Mouse (Mus musculus) liver, adult (tissue): ENCODE data around the gene Mon1b.
A peak's percentile ranks its signal among the peaks of the same experiment; 100 is the strongest.

Experiments
- GATA4 ChIP-seq: IDR thresholded peaks from 2 replicates; pipeline ENCODE4 v1.6.1; 2014; ENCODE audit warnings: mild to moderate bottlenecking, low read length; ENCODE audit not compliant: insufficient replicate concordance

Mon1b gene

DNA sequence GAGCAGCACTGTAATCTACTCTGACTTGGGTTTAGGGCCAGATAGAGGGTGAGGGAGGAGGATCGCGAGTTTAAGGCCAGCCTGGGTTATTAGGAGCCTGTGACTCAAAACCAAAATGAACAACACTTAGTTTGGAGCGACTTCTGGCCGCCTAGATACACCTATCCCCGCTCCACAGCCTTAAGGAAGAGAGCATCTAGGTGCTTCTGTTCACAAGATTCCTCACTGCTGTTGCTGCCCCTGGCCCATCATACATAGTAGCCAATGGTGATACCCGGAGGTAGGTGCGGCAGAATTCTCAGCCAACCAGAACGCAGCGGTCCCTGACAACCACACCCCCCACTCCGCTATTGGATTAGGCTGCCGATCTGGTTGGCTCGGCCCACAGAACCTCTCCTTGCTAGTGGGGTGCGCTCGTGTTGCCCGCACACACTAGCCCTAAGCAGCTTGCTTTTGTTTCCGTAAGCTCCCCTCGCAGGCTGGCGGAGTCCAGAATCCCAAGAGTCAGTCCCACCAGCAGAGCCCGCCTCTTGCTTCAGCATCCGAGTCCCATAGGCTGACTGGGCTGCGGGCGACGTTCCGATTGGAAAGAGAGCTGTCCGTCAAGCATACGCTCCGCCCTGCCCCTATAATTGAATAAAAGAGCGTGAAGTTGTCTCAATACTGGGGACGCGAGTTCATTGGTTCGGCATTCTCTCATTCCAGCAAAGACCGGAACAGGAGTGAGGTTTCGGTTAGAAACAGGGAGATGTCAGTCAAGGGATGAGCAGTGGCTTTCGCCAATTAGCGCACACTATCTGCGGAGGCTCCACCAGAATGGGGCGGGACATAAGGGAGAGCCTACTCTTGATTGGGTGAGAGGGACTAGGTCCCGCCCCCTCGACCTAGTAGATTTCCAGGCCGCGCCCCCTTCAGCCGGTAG lies at the start of gene Mon1b:
Mon1b (plus strand) TSS at position 918 of the 922 bp plus-strand sequence.
- TF ChIP-seq GATA4 = no peak

- TF ChIP-seq GATA4 = no peak
Observed at GRCm38 (mm10) chr8:113598401-113598800, 37.0 kb upstream of the Mon1b start.

GRCm38 (mm10) chr8:113632634-113633033 lies 2.8 kb upstream of the Mon1b start:
- TF ChIP-seq GATA4 = no peak

- TF ChIP-seq GATA4 = no peak
Observed at GRCm38 (mm10) chr8:113634161-113634560, 1.2 kb upstream of the Mon1b start.

GRCm38 (mm10) chr8:113635592-113636279 lies 349 bp downstream of the Mon1b start:
- peak; percentile 93; the same call in 1 of the 2 replicates for TF ChIP-seq GATA4

DNA sequence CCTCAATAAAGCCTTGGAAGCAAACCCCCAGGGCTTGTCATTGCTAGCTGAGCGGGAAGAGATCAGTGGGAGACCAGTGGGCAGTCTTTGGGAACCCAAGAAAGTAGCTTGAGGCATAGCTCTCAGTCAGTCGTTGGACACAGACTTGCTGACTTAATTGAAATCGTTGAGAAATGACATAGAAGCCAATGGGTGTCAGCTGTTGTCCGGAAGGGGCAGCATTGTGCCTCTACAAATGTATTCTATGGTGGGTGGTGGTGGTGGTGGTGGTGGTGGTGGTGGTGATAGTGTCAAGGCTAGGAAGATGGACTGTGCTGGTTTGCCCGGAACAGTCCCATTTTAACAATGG lies 867 bp downstream of the Mon1b start:
- no peak for TF ChIP-seq GATA4

GRCm38 (mm10) chr8:113640357-113640756 lies 5.0 kb downstream of the Mon1b start:
- no peak for TF ChIP-seq GATA4

DNA sequence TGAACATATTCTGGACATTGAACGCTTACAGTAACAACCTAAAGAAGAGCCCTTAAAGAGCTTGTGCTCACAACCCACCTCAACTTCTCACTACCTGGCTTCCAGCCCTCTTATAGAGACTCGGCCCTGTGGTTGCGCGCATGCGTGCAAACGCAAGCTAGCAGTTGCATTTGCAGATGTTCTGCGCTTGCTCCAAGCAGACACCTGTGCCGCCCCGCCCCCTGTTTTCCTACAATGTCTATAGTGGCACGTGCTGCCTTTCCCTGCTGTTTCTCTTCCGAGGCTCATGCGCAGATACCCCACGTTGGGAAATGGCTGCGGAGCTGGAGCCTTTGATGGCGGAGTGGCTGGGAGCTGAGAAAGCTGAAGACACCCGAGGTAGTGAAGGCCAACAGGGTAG lies 7.5 kb downstream of the Mon1b start, which contains the start of gene Syce1l:
Syce1l (plus strand) TSS at position 288 of the 400 bp plus-strand sequence.
- no peak for TF ChIP-seq GATA4

DNA sequence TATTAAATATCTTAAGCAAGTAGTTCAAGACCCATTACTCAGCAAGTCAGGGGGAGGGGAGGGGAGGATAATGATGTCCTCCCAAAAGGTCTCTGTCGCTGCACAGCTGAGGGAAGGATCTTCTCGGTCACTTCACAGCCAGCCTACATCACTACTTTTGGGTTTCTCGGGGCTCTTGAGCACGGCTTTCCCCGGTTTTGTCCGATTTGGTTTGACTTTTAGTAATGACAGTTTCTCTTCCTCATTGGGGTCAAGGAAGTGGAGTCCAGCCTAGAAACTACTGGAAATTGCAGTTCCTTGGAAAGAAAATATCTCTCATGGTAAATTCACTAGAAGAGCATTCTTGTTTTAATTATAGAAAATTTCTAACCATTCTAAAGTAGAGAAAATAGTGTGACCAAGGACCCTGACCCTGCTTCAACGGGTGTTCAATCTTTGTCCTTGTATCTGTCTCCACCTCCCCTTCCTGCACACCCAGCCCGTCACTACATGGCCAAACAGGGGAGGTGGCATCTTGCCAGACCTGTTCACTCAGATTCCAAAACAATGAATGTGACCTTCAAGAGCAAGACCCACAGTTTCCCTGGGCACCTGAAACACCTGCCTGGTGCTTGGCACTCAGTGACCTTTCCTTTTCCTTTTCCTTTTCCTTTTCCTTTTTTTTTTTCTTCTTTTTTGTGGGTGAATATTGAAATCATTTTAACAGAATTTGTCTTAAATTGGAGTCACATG lies 8.3 kb downstream of the Mon1b start:
- no peak for TF ChIP-seq GATA4

DNA sequence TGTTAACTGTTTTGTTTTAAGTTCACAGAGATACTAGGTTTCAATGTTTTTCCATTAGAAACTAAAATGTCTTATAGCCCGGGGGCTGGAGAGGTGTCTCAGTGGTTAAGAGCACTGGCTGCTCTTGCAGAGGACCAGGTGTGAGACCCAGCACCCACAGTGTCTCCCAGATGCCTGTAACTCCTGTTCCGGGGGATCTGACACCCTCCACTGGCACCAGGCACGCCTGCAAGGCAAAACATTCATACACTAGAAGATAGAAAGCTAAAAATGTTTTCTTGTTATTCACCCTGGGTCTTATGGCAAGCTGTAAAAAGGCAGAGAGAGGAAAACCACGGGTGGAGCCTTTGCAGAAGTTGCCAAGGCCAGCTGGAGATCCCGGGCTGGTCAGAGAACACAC lies 9.8 kb downstream of the Mon1b start:
- no peak for TF ChIP-seq GATA4

GRCm38 (mm10) chr8:113652450-113652849 lies 17.1 kb downstream of the Mon1b start:
- TF ChIP-seq GATA4 = no peak

DNA sequence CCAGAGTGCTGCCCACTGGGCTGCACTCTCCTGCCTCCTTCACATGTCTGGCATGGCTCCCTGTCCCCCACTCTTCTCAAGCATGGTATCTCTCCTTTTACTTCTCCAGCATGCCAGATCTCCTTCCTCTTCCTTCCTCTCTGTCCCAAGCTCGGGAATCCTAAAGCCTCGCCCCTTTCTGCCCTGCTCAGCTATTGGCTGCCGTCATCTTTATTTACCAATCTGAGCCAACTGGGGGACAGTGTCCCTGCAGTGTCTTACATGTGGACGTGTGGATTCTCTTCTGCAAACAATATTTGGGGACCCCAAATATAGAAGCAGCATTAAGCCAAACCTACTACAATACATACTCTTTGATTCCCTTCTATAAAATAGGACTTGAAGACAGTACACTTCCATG lies 17.8 kb downstream of the Mon1b start:
- no peak for TF ChIP-seq GATA4

- TF ChIP-seq GATA4 = no peak
Observed at GRCm38 (mm10) chr8:113656154-113656553, 20.8 kb downstream of the Mon1b start.

GRCm38 (mm10) chr8:113656681-113657298 lies 21.4 kb downstream of the Mon1b start:
- no peak for TF ChIP-seq GATA4

DNA sequence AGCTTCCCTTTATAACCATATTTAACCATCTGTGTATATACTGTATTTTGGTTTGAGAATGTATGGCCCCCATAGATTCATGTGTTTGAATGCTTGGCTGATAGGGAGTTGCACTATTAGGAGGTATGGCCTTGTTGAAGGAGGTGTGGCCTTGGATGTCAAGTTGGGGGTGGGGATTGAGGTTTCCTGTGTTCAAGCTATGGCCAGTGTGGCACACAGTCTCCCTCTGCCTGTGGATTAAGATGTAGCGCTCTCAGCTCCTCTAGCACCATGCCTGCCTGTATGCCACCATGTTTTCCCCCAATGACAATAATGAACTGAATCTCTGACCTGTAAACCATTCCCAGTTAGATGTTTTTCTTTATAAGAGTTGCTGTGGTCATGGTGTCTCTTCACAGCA lies 24.7 kb downstream of the Mon1b start:
- TF ChIP-seq GATA4 = no peak

- no peak for TF ChIP-seq GATA4
Observed at GRCm38 (mm10) chr8:113664544-113664943, 29.2 kb downstream of the Mon1b start.

DNA sequence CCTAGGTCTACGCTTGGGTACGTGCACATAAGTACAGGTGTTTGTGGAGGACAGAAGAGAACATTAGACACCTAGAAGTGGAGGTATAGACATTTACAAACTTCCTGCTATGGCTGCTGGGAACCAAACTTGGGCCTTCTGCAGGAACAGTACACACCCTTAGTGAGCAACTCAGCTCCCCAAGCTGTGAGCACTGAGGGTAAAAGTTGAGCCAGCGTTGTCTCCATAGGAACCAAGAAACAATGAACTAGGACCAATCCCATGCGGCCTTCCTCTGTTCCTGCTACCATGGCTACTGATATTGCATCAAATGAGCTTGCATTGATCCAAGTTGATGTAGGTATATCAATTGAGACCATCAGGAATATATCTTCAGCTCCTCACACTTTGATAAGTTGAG lies 29.6 kb downstream of the Mon1b start:
- no peak for TF ChIP-seq GATA4
